Mouse (Mus musculus): ENCODE data around the gene Gm21095.
"Not testable (repeated sequence)": the region's sequence is repeated elsewhere in the genome, so short reads cannot be mapped to it uniquely, and the experiment has no call there.

The Gm21095 gene

DNA sequence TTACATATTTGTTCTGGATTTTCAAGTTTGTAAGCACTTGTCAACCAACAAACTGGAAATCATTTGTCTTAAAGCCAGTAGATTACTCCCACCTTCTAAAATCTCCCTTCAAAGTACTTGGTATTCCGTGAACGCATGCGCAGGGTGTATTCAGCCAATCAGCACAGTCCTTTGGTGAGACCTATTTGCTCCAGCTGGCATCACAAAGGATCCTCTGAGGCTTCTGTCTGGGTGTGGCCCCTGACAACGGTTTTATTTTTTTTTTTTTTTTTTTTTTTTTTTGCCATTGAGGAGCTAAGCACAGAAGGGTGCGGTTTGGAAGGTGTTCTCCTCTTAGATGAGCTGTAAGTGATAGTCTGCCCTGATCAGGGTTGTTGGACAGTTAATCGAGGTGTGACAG lies at the start of gene Gm21095:
TSS of gene Gm21095 (plus strand) at position 301 of the 400 bp plus-strand sequence.
- not testable (repeated sequence) for TF ChIP-seq GATA4 (IDR thresholded peaks at IDR 0.05; ENCODE audit: insufficient replicate concordance, low read length)
